Mouse (Mus musculus): Measurements from ENCODE around the gene Dph5. TPM values are rescaled to one million over a fixed set of nuclear protein-coding genes. Genes with fewer than 3 reads are reported as not detected.
"Not testable (repeated sequence)": the region's sequence is repeated elsewhere in the genome, so short reads cannot be mapped to it uniquely, and the experiment has no call there.

Gene Dph5
- total RNA-seq, 1 experiment = 26.4 TPM

- Histone ChIP-seq H3K4me1 (ENCODE audit: control insufficient read depth in 2 of 2, insufficient read depth in 2 of 2, low read length in 2 of 2, poor library complexity in 1 of 2) (no peaks in the 10 kb centered on the region), H3K9me3 (ENCODE audit: control insufficient read depth, insufficient read depth, low read depth, low read length) (peaks cover 2% of the 10 kb centered on the region; the same call in 1 of the 2 replicates), H3K27ac (ENCODE audit: insufficient read depth, low read depth, low read length, poor library complexity, severe bottlenecking) (no peak overlapping the region), H3K4me3 (ENCODE audit: insufficient read depth in 1 of 2, low read depth in 1 of 2, low read length in 2 of 2, poor library complexity in 1 of 2, severe bottlenecking in 1 of 2) (no peak overlapping the region), H3K9ac (ENCODE audit: insufficient read depth, low read depth, low read length, poor library complexity, severe bottlenecking) (no peak overlapping the region), H3K36me3 (ENCODE audit: control insufficient read depth, insufficient read depth, low read length, poor library complexity, severe bottlenecking) (peaks cover 25% of the 10 kb centered on the region)
- in situ Hi-C loops (cut with MboI; ENCODE audit: low sequenced_read_pairs in 2 of 2, unreplicated experiment in 2 of 2) = no loop called here
- DNase-seq (ENCODE audit: low read depth, low spot score) = no peak
- TF ChIP-seq CHD2 (IDR thresholded peaks at IDR 0.05; ENCODE audit: low read depth, low read length) = no peak
- no peak for TF ChIP-seq HCFC1 (IDR thresholded peaks at IDR 0.05; ENCODE audit: borderline replicate concordance, insufficient read depth, low read length)
- no peak for TF ChIP-seq MAFK (IDR thresholded peaks at IDR 0.05; ENCODE audit: insufficient read depth, low read depth, low read length)
- no peak for TF ChIP-seq ZNF384 (IDR thresholded peaks at IDR 0.05; ENCODE audit: low read depth, low read length)
- no peak for TF ChIP-seq ZC3H11A (IDR thresholded peaks at IDR 0.05; ENCODE audit: borderline replicate concordance, low read depth, low read length)
Observed at GRCm38 (mm10) chr3:115905567-115905966, 17.9 kb downstream of the Dph5 start.

GRCm38 (mm10) chr3:115907406-115907805 is 19.8 kb downstream of the Dph5 start:
- H3K4me3 ChIP-seq (ENCODE audit: insufficient read depth in 1 of 2, low read depth in 1 of 2, low read length in 2 of 2, poor library complexity in 1 of 2, severe bottlenecking in 1 of 2); H3K4me1 ChIP-seq (ENCODE audit: control insufficient read depth in 2 of 2, insufficient read depth in 2 of 2, low read length in 2 of 2, poor library complexity in 1 of 2); H3K27ac ChIP-seq (ENCODE audit: insufficient read depth, low read depth, low read length, poor library complexity, severe bottlenecking); H3K9me3 ChIP-seq (ENCODE audit: control insufficient read depth, insufficient read depth, low read depth, low read length); DNase-seq (ENCODE audit: low read depth, low spot score); in situ Hi-C loops (cut with MboI; ENCODE audit: low sequenced_read_pairs in 2 of 2, unreplicated experiment in 2 of 2); H3K9ac ChIP-seq (ENCODE audit: insufficient read depth, low read depth, low read length, poor library complexity, severe bottlenecking): not testable (repeated sequence)
- H3K36me3 ChIP-seq (ENCODE audit: control insufficient read depth, insufficient read depth, low read length, poor library complexity, severe bottlenecking) = peaks cover 18% of the 10 kb centered on the region

- H3K36me3 ChIP-seq (ENCODE audit: control insufficient read depth, insufficient read depth, low read length, poor library complexity, severe bottlenecking) = peaks cover 10% of the 10 kb centered on the region
Observed at GRCm38 (mm10) chr3:115924401-115925190, 37.0 kb downstream of the Dph5 start.

GRCm38 (mm10) chr3:115926531-115926930 is 38.9 kb downstream of the Dph5 start:
- no peaks in the 10 kb centered on the region for H3K9me3 ChIP-seq (ENCODE audit: control insufficient read depth, insufficient read depth, low read depth, low read length)
- TF ChIP-seq MAFK (IDR thresholded peaks at IDR 0.05; ENCODE audit: insufficient read depth, low read depth, low read length) (no peak), ZC3H11A (IDR thresholded peaks at IDR 0.05; ENCODE audit: borderline replicate concordance, low read depth, low read length) (no peak), HCFC1 (IDR thresholded peaks at IDR 0.05; ENCODE audit: borderline replicate concordance, insufficient read depth, low read length) (no peak), ZNF384 (IDR thresholded peaks at IDR 0.05; ENCODE audit: low read depth, low read length) (no peak)
- peaks cover 10% of the 10 kb centered on the region for H3K36me3 ChIP-seq (ENCODE audit: control insufficient read depth, insufficient read depth, low read length, poor library complexity, severe bottlenecking)

More at GRCm38 (mm10) chr3:115924401-115925190, 37.0 kb downstream of the Dph5 start:
- Histone ChIP-seq H3K27ac (ENCODE audit: insufficient read depth, low read depth, low read length, poor library complexity, severe bottlenecking) (no peak overlapping the region), H3K9ac (ENCODE audit: insufficient read depth, low read depth, low read length, poor library complexity, severe bottlenecking) (no peak overlapping the region), H3K4me3 (ENCODE audit: insufficient read depth in 1 of 2, low read depth in 1 of 2, low read length in 2 of 2, poor library complexity in 1 of 2, severe bottlenecking in 1 of 2) (no peak overlapping the region), H3K4me1 (ENCODE audit: control insufficient read depth in 2 of 2, insufficient read depth in 2 of 2, low read length in 2 of 2, poor library complexity in 1 of 2) (no peaks in the 10 kb centered on the region), H3K9me3 (ENCODE audit: control insufficient read depth, insufficient read depth, low read depth, low read length) (no peaks in the 10 kb centered on the region)
- DNase-seq (ENCODE audit: low read depth, low spot score) = no peak
- in situ Hi-C loops (cut with MboI; ENCODE audit: low sequenced_read_pairs in 2 of 2, unreplicated experiment in 2 of 2) = loop anchor here (25.0 kb wide), 1 partner anchor 262 kb away; no protein-coding TSS in a partner anchor
- TF ChIP-seq HCFC1 (IDR thresholded peaks at IDR 0.05; ENCODE audit: borderline replicate concordance, insufficient read depth, low read length) = no peak
- no peak for TF ChIP-seq ZC3H11A (IDR thresholded peaks at IDR 0.05; ENCODE audit: borderline replicate concordance, low read depth, low read length)

GRCm38 (mm10) chr3:115931701-115932100 is 44.1 kb downstream of the Dph5 start:
- Histone ChIP-seq H3K27ac (ENCODE audit: insufficient read depth, low read depth, low read length, poor library complexity, severe bottlenecking) (no peak overlapping the region), H3K9ac (ENCODE audit: insufficient read depth, low read depth, low read length, poor library complexity, severe bottlenecking) (no peak overlapping the region), H3K36me3 (ENCODE audit: control insufficient read depth, insufficient read depth, low read length, poor library complexity, severe bottlenecking) (peaks cover 3% of the 10 kb centered on the region; the same call in 1 of the 2 replicates), H3K4me3 (ENCODE audit: insufficient read depth in 1 of 2, low read depth in 1 of 2, low read length in 2 of 2, poor library complexity in 1 of 2, severe bottlenecking in 1 of 2) (no peak overlapping the region), H3K4me1 (ENCODE audit: control insufficient read depth in 2 of 2, insufficient read depth in 2 of 2, low read length in 2 of 2, poor library complexity in 1 of 2) (peaks cover 0 to 2% of the 10 kb centered on the region in 2 experiments; a peak in 1 of 4 replicates), H3K9me3 (ENCODE audit: control insufficient read depth, insufficient read depth, low read depth, low read length) (no peaks in the 10 kb centered on the region)
- DNase-seq (ENCODE audit: low read depth, low spot score) = no peak
- in situ Hi-C loops (cut with MboI; ENCODE audit: low sequenced_read_pairs in 2 of 2, unreplicated experiment in 2 of 2) = loop anchor here (25.0 kb wide), 1 partner anchor 269 kb away; no protein-coding TSS in a partner anchor
- TF ChIP-seq HCFC1 (IDR thresholded peaks at IDR 0.05; ENCODE audit: borderline replicate concordance, insufficient read depth, low read length) = no peak
- no peak for TF ChIP-seq MAFK (IDR thresholded peaks at IDR 0.05; ENCODE audit: insufficient read depth, low read depth, low read length)
- TF ChIP-seq ZC3H11A (IDR thresholded peaks at IDR 0.05; ENCODE audit: borderline replicate concordance, low read depth, low read length) = no peak
- TF ChIP-seq CHD2 (IDR thresholded peaks at IDR 0.05; ENCODE audit: low read depth, low read length) = no peak
- no peak for TF ChIP-seq ZNF384 (IDR thresholded peaks at IDR 0.05; ENCODE audit: low read depth, low read length)

More at GRCm38 (mm10) chr3:115926531-115926930, 38.9 kb downstream of the Dph5 start:
- no peak for DNase-seq (ENCODE audit: low read depth, low spot score)
- Histone ChIP-seq H3K4me3 (ENCODE audit: insufficient read depth in 1 of 2, low read depth in 1 of 2, low read length in 2 of 2, poor library complexity in 1 of 2, severe bottlenecking in 1 of 2) (no peak overlapping the region), H3K4me1 (ENCODE audit: control insufficient read depth in 2 of 2, insufficient read depth in 2 of 2, low read length in 2 of 2, poor library complexity in 1 of 2) (no peaks in the 10 kb centered on the region), H3K27ac (ENCODE audit: insufficient read depth, low read depth, low read length, poor library complexity, severe bottlenecking) (no peak overlapping the region), H3K9ac (ENCODE audit: insufficient read depth, low read depth, low read length, poor library complexity, severe bottlenecking) (no peak overlapping the region)
- in situ Hi-C loops (cut with MboI; ENCODE audit: low sequenced_read_pairs in 2 of 2, unreplicated experiment in 2 of 2) = loop anchor here (25.0 kb wide), 1 partner anchor 264 kb away; no protein-coding TSS in a partner anchor
